Mouse (Mus musculus) thymus, adult 2 months (tissue): Measurements from ENCODE around the gene C530008M17Rik.

ENCODE experiments used
- CTCF ChIP-seq: fragments of 200-500 bp; IDR thresholded peaks from 2 replicates; pipeline ENCODE4 v1.5.1; 2012; ENCODE audit warnings: mild to moderate bottlenecking, control low read depth, low read length, moderate library complexity, borderline replicate concordance; ENCODE audit not compliant: control insufficient read depth, poor library complexity, insufficient read depth; ENCODE audit errors: extremely low read depth
- POLR2A ChIP-seq: fragments of 200-500 bp; IDR thresholded peaks from 2 replicates; pipeline ENCODE4 v1.6.1; 2012; ENCODE audit warnings: mild to moderate bottlenecking, low read length, control low read depth, moderate library complexity; ENCODE audit not compliant: control insufficient read depth, poor library complexity, insufficient read depth; ENCODE audit errors: extremely low read depth

DNA sequence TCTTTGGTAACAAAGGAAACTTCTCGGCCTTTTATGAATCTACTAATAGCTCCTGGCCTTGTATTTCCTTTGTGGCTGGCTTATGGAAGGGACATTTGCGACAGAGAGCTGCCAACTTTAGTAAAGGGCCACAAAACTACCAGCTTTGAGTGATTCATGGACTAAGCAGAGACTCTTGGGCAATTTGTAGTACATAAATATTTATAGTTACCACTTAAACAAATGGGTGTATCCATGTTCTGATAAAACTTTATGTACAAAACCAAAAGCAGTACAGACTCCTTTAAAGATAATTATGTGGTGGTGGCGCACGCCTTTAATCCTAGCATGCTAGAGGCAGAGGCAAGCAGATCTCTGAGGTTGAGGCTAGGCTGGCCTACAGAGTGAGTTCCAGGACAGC is 133.6 kb downstream of the C530008M17Rik start:
- TF ChIP-seq POLR2A (no peak), CTCF (no peak)
